Mouse (Mus musculus) kidney, postnatal 0 days (tissue): ENCODE measurements at regions not wholly inside any gene's neighbourhood (a gene's known extent, or its start where the extent isn't known, plus 50 kb on each side); places are given as distances from the start of the nearest gene placed in this dataset.
A peak's percentile ranks its signal among the peaks of the same experiment; 100 is the strongest.

ENCODE experiments used
- ATAC-seq: fragments of 200-750 bp; cut with Nextera tagmentation; replicated peaks from 2 replicates; pipeline ENCODE4 v1.8.0; 2017; ENCODE audit warnings: low read depth, moderate number of reproducible peaks, moderate TSS enrichment, moderate library complexity; ENCODE audit not compliant: low FRiP score
- DNase-seq: peaks from one replicate; pipeline ENCODE4 v3.0.0-alpha.2; 2016; ENCODE audit warnings: low spot score
- H3K27ac ChIP-seq: fragments of 300-500 bp; sonication (generic); 2 replicates; pipeline ENCODE4 v1.5.1; 2014; ENCODE audit warnings: mild to moderate bottlenecking
- H3K27me3 ChIP-seq: fragments of 300-500 bp; sonication (generic); 2 replicates; pipeline ENCODE4 v1.6.1; 2014; ENCODE audit warnings: low read length, mixed read lengths; ENCODE audit not compliant: insufficient read depth
- H3K36me3 ChIP-seq: fragments of 300-500 bp; sonication (generic); 2 replicates; pipeline ENCODE4 v1.6.1; 2014; ENCODE audit warnings: low read length, mixed read lengths; ENCODE audit not compliant: insufficient read depth
- H3K4me1 ChIP-seq: fragments of 300-500 bp; sonication (generic); replicated peaks from 2 replicates; pipeline ENCODE4 v1.6.1; 2014; ENCODE audit warnings: antibody characterized with exemption, low read length, mixed read lengths; ENCODE audit not compliant: insufficient read depth
- H3K4me2 ChIP-seq: fragments of 300-500 bp; sonication (generic); 2 replicates; pipeline ENCODE4 v1.6.1; 2014; ENCODE audit warnings: mild to moderate bottlenecking, low read length, moderate library complexity, mixed read lengths
- H3K4me3 ChIP-seq: fragments of 300-500 bp; sonication (generic); replicated peaks from 2 replicates; pipeline ENCODE4 v1.5.1; 2014; ENCODE audit warnings: low read depth, low read length
- H3K9ac ChIP-seq: fragments of 300-500 bp; sonication (generic); 2 replicates; pipeline ENCODE4 v1.6.1; 2014; ENCODE audit warnings: low read depth, low read length
- H3K9me3 ChIP-seq: fragments of 300-500 bp; sonication (generic); replicated peaks from 2 replicates; pipeline ENCODE4 v1.6.1; 2016; ENCODE audit warnings: low read length, inconsistent platforms, mixed read lengths
- CTCF ChIP-seq: IDR thresholded peaks from 2 replicates; pipeline ENCODE4 v1.5.1; 2016; ENCODE audit warnings: antibody characterized with exemption, low read depth, mild to moderate bottlenecking, moderate library complexity
- WGBS: fragments of 180-500 bp; shearing (Covaris S2); extraction: QIAGEN DNeasy Blood & Tissue Kit; methylation state at CpG from one replicate; pipeline ENCODE4 v1.1.7; 2014; 5-methylcytosine and 5-hydroxymethylcytosine counted together

GRCm38 (mm10) chr13:5242782-5243181, 618.5 kb upstream of the Klf6 start:
- WGBS, result 20% methylated on average over 2 of the region's 2 CpGs
- no peak for ATAC-seq

DNA sequence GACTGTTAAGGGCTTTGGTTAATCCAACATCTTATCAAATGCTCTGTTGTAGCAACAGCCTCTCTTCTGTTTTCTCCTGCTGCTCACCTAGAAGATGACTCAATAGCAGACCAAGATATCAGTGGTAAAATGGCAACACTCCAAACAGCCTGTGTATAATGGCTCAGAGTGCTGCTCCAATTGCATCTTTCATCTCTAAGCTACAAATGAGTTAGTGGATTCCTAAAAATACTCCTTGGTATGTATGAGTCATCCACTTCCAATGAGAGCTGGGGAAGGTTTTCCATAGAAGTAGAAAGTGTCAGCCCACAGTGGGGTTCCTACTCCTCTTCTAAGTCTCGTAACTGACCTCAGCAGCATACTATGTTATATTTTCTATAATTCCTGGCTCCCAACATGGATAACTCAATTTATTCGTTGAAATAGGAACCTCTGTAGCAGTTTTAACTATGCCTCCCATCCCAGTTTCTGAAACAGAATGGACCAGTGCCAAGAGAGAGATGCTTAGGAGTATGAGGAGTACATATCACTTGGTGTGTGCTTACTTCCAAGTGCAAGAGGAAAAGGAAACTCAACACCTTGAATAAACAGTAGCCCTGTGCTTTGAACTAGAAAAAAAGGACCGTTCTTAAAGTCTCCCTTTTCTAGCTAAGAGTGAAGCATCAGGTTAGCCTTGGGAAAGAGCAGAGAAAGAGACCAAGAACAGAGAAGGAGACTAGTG, 612.5 kb upstream of the Klf6 start:
- H3K27me3 ChIP-seq, result no peaks in the 10 kb centered on the region
- ATAC-seq (no peak), DNase-seq (no peak)
- WGBS, result 43% methylated on average over 3 of the region's 3 CpGs
- H3K27ac ChIP-seq, result no peak overlapping the region
- no peak overlapping the region for H3K9ac ChIP-seq
- no peak for TF ChIP-seq CTCF
- no peaks in the 10 kb centered on the region for H3K36me3 ChIP-seq
- no peaks in the 10 kb centered on the region for H3K4me1 ChIP-seq
- H3K9me3 ChIP-seq, result no peaks in the 10 kb centered on the region
- no peak overlapping the region for H3K4me3 ChIP-seq
- no peak overlapping the region for H3K4me2 ChIP-seq

More at GRCm38 (mm10) chr13:5242782-5243181, 618.5 kb upstream of the Klf6 start:
- no peak overlapping the region for H3K4me2 ChIP-seq
- H3K36me3 ChIP-seq, result no peaks in the 10 kb centered on the region
- no peak overlapping the region for H3K4me3 ChIP-seq
- DNase-seq, result peak; percentile 79
- no peak overlapping the region for H3K9ac ChIP-seq
- no peaks in the 10 kb centered on the region for H3K4me1 ChIP-seq
- H3K27me3 ChIP-seq, result no peaks in the 10 kb centered on the region
- no peaks in the 10 kb centered on the region for H3K9me3 ChIP-seq
- no peak for TF ChIP-seq CTCF
- no peak overlapping the region for H3K27ac ChIP-seq

- Histone ChIP-seq H3K4me3 (no peak overlapping the region), H3K9ac (no peak overlapping the region), H3K4me1 (no peaks in the 10 kb centered on the region), H3K27ac (no peak overlapping the region), H3K27me3 (no peaks in the 10 kb centered on the region), H3K36me3 (no peaks in the 10 kb centered on the region), H3K4me2 (no peak overlapping the region), H3K9me3 (no peaks in the 10 kb centered on the region)
- ATAC-seq, result no peak
- DNase-seq, result no peak
- TF ChIP-seq CTCF, result no peak
- WGBS, result 57% methylated on average over 6 of the region's 6 CpGs
Observed at GRCm38 (mm10) chr13:5257891-5258660, 603.2 kb upstream of the Klf6 start.

- Histone ChIP-seq H3K36me3 (no peaks in the 10 kb centered on the region), H3K27ac (no peak overlapping the region), H3K4me2 (no peak overlapping the region), H3K9ac (no peak overlapping the region), H3K27me3 (no peaks in the 10 kb centered on the region), H3K4me3 (no peak overlapping the region), H3K4me1 (no peaks in the 10 kb centered on the region), H3K9me3 (no peaks in the 10 kb centered on the region)
- TF ChIP-seq CTCF, result no peak
- ATAC-seq, result no peak
- WGBS, result 82% methylated on average over 3 of the region's 3 CpGs
- DNase-seq, result no peak
Observed at GRCm38 (mm10) chr13:5259760-5260159, 601.5 kb upstream of the Klf6 start.

DNA sequence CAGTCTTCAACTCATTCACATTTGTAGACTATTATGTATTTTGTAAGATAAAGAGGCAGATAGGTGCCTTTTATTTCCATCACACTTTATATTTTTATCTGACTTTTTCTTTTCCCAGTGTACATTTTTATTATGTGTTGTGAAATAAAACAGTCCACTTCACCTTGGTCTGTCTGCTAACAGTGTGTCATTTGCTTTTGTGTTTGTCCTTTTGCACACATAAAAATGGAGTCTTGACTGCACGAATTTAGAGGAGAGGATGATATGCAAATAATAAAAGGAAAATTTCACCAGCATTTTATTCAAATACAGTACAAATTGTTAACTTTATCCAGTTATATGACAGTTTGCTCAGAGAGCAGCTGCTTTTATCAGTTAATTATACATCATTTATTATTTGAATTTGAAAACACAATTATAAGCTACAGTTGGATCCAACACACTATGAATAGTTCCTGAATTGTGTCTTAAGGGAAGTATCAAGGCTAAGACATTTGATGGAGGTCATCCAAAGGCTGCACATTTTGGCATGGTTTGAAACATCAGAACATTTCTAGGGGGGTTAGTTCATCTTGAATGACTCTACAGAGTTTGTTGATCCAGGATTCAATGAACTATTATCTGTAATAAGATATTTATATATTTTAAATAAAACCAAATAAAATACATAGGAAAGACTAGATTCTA, 588.6 kb upstream of the Klf6 start:
- Histone ChIP-seq H3K27ac (no peak overlapping the region), H3K36me3 (no peaks in the 10 kb centered on the region), H3K9me3 (no peaks in the 10 kb centered on the region), H3K9ac (no peak overlapping the region), H3K4me1 (no peaks in the 10 kb centered on the region), H3K27me3 (no peaks in the 10 kb centered on the region), H3K4me2 (no peak overlapping the region), H3K4me3 (no peak overlapping the region)
- 63% methylated on average over 1 of the region's 1 CpGs for WGBS
- no peak for DNase-seq
- ATAC-seq, result no peak
- no peak for TF ChIP-seq CTCF

- 69% methylated on average over 1 of the region's 1 CpGs for WGBS
- Histone ChIP-seq H3K4me1 (no peaks in the 10 kb centered on the region), H3K27me3 (no peaks in the 10 kb centered on the region), H3K4me2 (no peak overlapping the region), H3K27ac (no peak overlapping the region), H3K4me3 (no peak overlapping the region), H3K36me3 (no peaks in the 10 kb centered on the region), H3K9ac (no peak overlapping the region), H3K9me3 (no peaks in the 10 kb centered on the region)
- TF ChIP-seq CTCF, result no peak
- no peak for ATAC-seq
- DNase-seq, result peak; percentile 10
Observed at GRCm38 (mm10) chr13:5276564-5276963, 584.7 kb upstream of the Klf6 start.
